Mouse (Mus musculus) kidney, embryonic 16.5 days (tissue): ENCODE data around the gene Gtf3c5. TPM values are rescaled to one million over a fixed set of nuclear protein-coding genes. Genes with fewer than 3 reads are reported as not detected.

Source experiments
- ATAC-seq: fragments of 200-750 bp; cut with Nextera tagmentation; 2 replicates; pipeline ENCODE4 v1.8.0; 2017; ENCODE audit warnings: moderate TSS enrichment; ENCODE audit not compliant: low FRiP score, low TSS enrichment
- H3K27ac ChIP-seq: fragments of 300-500 bp; sonication (generic); 2 replicates; pipeline ENCODE4 v1.5.1; 2014; ENCODE audit warnings: low read length
- H3K27me3 ChIP-seq: fragments of 300-500 bp; sonication (generic); 2 replicates; pipeline ENCODE4 v1.6.1; 2014; ENCODE audit warnings: low read length, control low read depth, mixed read lengths; ENCODE audit not compliant: insufficient read depth
- H3K36me3 ChIP-seq: fragments of 300-500 bp; sonication (generic); 2 replicates; pipeline ENCODE4 v1.6.1; 2014; ENCODE audit warnings: low read length, control low read depth, mixed read lengths; ENCODE audit not compliant: insufficient read depth
- H3K4me1 ChIP-seq: fragments of 300-500 bp; sonication (generic); 2 replicates; pipeline ENCODE4 v1.6.1; 2014; ENCODE audit warnings: low read length, control low read depth, mixed read lengths; ENCODE audit not compliant: insufficient read depth
- H3K4me2 ChIP-seq: fragments of 300-500 bp; sonication (generic); replicated peaks from 2 replicates; pipeline ENCODE4 v1.6.1; 2014; ENCODE audit warnings: low read depth, low read length
- H3K4me3 ChIP-seq: fragments of 300-500 bp; sonication (generic); 2 replicates; pipeline ENCODE4 v1.5.1; 2014; ENCODE audit warnings: mild to moderate bottlenecking, low read length
- H3K9ac ChIP-seq: fragments of 300-500 bp; sonication (generic); replicated peaks from 2 replicates; pipeline ENCODE4 v1.6.1; 2014; ENCODE audit warnings: low read length
- H3K9me3 ChIP-seq: fragments of 300-500 bp; sonication (generic); 2 replicates; pipeline ENCODE4 v1.6.1; 2016; ENCODE audit warnings: low read length, control low read depth
- WGBS: fragments of 180-500 bp; shearing (Covaris S2); extraction: QIAGEN DNeasy Blood & Tissue Kit; methylation state at CpG from one replicate; pipeline ENCODE4 v1.1.7; 2014; 5-methylcytosine and 5-hydroxymethylcytosine counted together
- polyA plus RNA-seq: library from polyadenylated mRNA; unstranded; fragments of >200 nt; fragmentation: Nextera tagmentation; extraction: Ambion mirVana; gene quantifications from 2 replicates; pipeline ENCODE4 v1.2.1, GENCODE M21; 2015

Gtf3c5 gene
- polyA plus RNA-seq, 1 experiment from 2014 or later = 48.5 TPM

- Histone ChIP-seq H3K27ac (no peak overlapping the region), H3K9me3 (0 out of 2 replicates have a peak, but pooled peaks cover 2% of the 10 kb centered on the region), H3K9ac (no peak overlapping the region), H3K4me1 (no peaks in the 10 kb centered on the region), H3K4me2 (no peak overlapping the region), H3K27me3 (no peaks in the 10 kb centered on the region), H3K4me3 (no peak overlapping the region), H3K36me3 (no peaks in the 10 kb centered on the region)
- ATAC-seq = no peak
- 51% methylated on average over 12 of the region's 12 CpGs for WGBS
Measured at GRCm38 (mm10) chr2:28598692-28599568, 15.4 kb upstream of the Gtf3c5 start.

- no peak for ATAC-seq
- Histone ChIP-seq H3K9ac (no peak overlapping the region), H3K36me3 (no peaks in the 10 kb centered on the region), H3K4me2 (no peak overlapping the region), H3K4me3 (no peak overlapping the region), H3K27me3 (no peaks in the 10 kb centered on the region), H3K9me3 (0 out of 2 replicates have a peak, but pooled peaks cover 2% of the 10 kb centered on the region), H3K4me1 (no peaks in the 10 kb centered on the region), H3K27ac (no peak overlapping the region)
- WGBS = 75% methylated on average over 7 of the region's 7 CpGs
Measured at GRCm38 (mm10) chr2:28597733-28598547, 14.4 kb upstream of the Gtf3c5 start.

- H3K9me3 ChIP-seq = 0 out of 2 replicates have a peak, but pooled peaks cover 2% of the 10 kb centered on the region
- ATAC-seq = no peak
- WGBS = 94% methylated on average over 7 of the region's 7 CpGs
- H3K27ac ChIP-seq = no peak overlapping the region
- no peak overlapping the region for H3K4me3 ChIP-seq
- no peaks in the 10 kb centered on the region for H3K4me1 ChIP-seq
- H3K36me3 ChIP-seq = no peaks in the 10 kb centered on the region
- no peaks in the 10 kb centered on the region for H3K27me3 ChIP-seq
- no peak overlapping the region for H3K9ac ChIP-seq
- H3K4me2 ChIP-seq = no peak overlapping the region
Measured at GRCm38 (mm10) chr2:28596998-28597397, 13.4 kb upstream of the Gtf3c5 start.

- Histone ChIP-seq H3K27ac (no peak overlapping the region), H3K9me3 (0 out of 2 replicates have a peak, but pooled peaks cover 2% of the 10 kb centered on the region), H3K27me3 (no peaks in the 10 kb centered on the region), H3K36me3 (no peaks in the 10 kb centered on the region), H3K4me3 (no peak overlapping the region), H3K4me2 (no peak overlapping the region), H3K9ac (no peak overlapping the region), H3K4me1 (no peaks in the 10 kb centered on the region)
- ATAC-seq = no peak
- WGBS = 76% methylated on average over 7 of the region's 7 CpGs
Measured at GRCm38 (mm10) chr2:28596021-28596420, 12.5 kb upstream of the Gtf3c5 start.

GRCm38 (mm10) chr2:28592809-28593208, 9.3 kb upstream of the Gtf3c5 start:
- Histone ChIP-seq H3K27ac (no peak overlapping the region), H3K4me2 (no peak overlapping the region; the same call in 1 of the 2 replicates), H3K4me3 (no peak overlapping the region), H3K9ac (no peak overlapping the region), H3K9me3 (0 out of 2 replicates have a peak, but pooled peaks cover 2% of the 10 kb centered on the region), H3K36me3 (no peaks in the 10 kb centered on the region), H3K4me1 (no peaks in the 10 kb centered on the region), H3K27me3 (no peaks in the 10 kb centered on the region)
- ATAC-seq = no peak
- 6% methylated on average over 15 of the region's 15 CpGs for WGBS

- Histone ChIP-seq H3K9ac (no peak overlapping the region), H3K4me3 (no peak overlapping the region), H3K4me2 (no peak overlapping the region), H3K9me3 (no peaks in the 10 kb centered on the region), H3K27me3 (peaks cover 3% of the 10 kb centered on the region; the same call in 1 of the 2 replicates), H3K4me1 (no peaks in the 10 kb centered on the region), H3K27ac (no peak overlapping the region), H3K36me3 (no peaks in the 10 kb centered on the region)
- ATAC-seq = no peak
- 70% methylated on average over 2 of the region's 2 CpGs for WGBS
Measured at GRCm38 (mm10) chr2:28591479-28591878, 7.9 kb upstream of the Gtf3c5 start.

GRCm38 (mm10) chr2:28588574-28588973, 5.0 kb upstream of the Gtf3c5 start:
- H3K36me3 ChIP-seq = no peaks in the 10 kb centered on the region
- peaks cover under 1% of the 10 kb centered on the region; the same call in 1 of the 2 replicates for H3K4me1 ChIP-seq
- no peak overlapping the region for H3K4me3 ChIP-seq
- 45% methylated on average over 1 of the region's 1 CpGs for WGBS
- H3K4me2 ChIP-seq = no peak overlapping the region
- ATAC-seq = no peak
- no peaks in the 10 kb centered on the region for H3K9me3 ChIP-seq
- H3K27me3 ChIP-seq = peaks cover 4% of the 10 kb centered on the region; the same call in 1 of the 2 replicates
- H3K27ac ChIP-seq = no peak overlapping the region
- no peak overlapping the region for H3K9ac ChIP-seq

GRCm38 (mm10) chr2:28585730-28586129, 2.2 kb upstream of the Gtf3c5 start:
- H3K27me3 ChIP-seq = peaks cover 4% of the 10 kb centered on the region; the same call in 1 of the 2 replicates
- H3K27ac ChIP-seq = no peak overlapping the region
- H3K36me3 ChIP-seq = no peaks in the 10 kb centered on the region; the same call in 1 of the 2 replicates
- H3K9ac ChIP-seq = no peak overlapping the region
- ATAC-seq = no peak
- peaks cover 12% of the 10 kb centered on the region for H3K4me1 ChIP-seq
- H3K9me3 ChIP-seq = no peaks in the 10 kb centered on the region
- no peak overlapping the region for H3K4me2 ChIP-seq
- no peak overlapping the region for H3K4me3 ChIP-seq
- 37% methylated on average over 2 of the region's 2 CpGs for WGBS

GRCm38 (mm10) chr2:28585043-28585571, 1.6 kb upstream of the Gtf3c5 start:
- Histone ChIP-seq H3K27ac (no peak overlapping the region), H3K4me2 (no peak overlapping the region), H3K9ac (no peak overlapping the region), H3K9me3 (no peaks in the 10 kb centered on the region), H3K4me3 (no peak overlapping the region), H3K27me3 (peaks cover 4% of the 10 kb centered on the region; the same call in 1 of the 2 replicates), H3K36me3 (no peaks in the 10 kb centered on the region; the same call in 1 of the 2 replicates), H3K4me1 (peaks cover 12% of the 10 kb centered on the region)
- no peak for ATAC-seq
- WGBS = 20% methylated on average over 6 of the region's 6 CpGs
